Mouse (Mus musculus) stomach, postnatal 0 days (tissue): ENCODE results near the gene Sdhaf1.

Experiments used
- CTCF ChIP-seq: IDR thresholded peaks from 2 replicates; pipeline ENCODE4 v1.5.1; 2016; ENCODE audit warnings: antibody characterized with exemption, low read depth, mild to moderate bottlenecking, moderate library complexity
- EP300 ChIP-seq: optimal IDR thresholded peaks from 2 replicates; pipeline ENCODE3; 2016; ENCODE audit warnings: antibody characterized with exemption

DNA sequence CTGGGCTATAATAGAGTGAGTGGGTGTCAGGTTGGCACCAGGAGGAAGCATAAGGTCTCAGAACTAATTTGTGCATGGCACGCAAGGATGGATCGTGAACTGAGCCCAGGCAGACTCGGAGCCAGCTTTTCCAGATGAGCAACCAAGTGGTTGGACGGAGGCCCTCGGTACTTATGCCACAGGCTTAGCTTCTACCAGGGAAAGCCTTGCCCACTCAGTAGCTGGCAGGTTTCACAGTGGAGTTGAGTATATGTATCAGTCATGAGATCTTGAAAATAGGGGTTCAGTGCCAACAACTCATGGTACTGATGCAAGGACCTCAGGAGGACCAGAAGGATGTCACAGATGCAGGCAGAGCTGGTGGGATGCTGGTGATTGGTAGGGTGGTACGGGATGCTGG, 12.0 kb upstream of the Sdhaf1 start:
- TF ChIP-seq CTCF = no peak
- TF ChIP-seq EP300 = no peak
